Mouse (Mus musculus): ENCODE data around the gene Aars.
"Not testable (repeated sequence)": the region's sequence is repeated elsewhere in the genome, so short reads cannot be mapped to it uniquely, and the experiment has no call there.

Gene Aars

DNA sequence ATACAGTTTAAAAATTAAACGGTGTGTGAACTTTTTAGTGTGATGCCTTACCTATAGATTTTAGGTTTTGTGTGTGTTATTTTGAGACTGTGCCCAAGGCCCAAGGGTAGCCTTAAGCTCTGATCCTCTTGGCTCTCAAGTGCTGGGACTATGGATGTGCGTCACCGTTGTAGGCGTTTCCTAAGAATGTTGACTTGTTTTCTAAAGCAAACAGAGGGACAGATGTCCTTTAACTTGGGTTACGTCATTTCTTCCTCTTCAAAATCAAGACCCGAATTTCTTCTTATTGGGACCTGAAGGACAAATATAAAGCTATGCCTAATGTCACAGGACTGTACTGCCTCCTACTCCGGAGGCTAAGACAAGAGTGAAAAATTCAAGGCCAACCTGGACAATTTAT is at the start of gene Aars:
Aars (plus strand) TSS at position 229 of the 400 bp plus-strand sequence.
- no peak for DNase-seq (ENCODE audit: low read depth, low spot score)

DNA sequence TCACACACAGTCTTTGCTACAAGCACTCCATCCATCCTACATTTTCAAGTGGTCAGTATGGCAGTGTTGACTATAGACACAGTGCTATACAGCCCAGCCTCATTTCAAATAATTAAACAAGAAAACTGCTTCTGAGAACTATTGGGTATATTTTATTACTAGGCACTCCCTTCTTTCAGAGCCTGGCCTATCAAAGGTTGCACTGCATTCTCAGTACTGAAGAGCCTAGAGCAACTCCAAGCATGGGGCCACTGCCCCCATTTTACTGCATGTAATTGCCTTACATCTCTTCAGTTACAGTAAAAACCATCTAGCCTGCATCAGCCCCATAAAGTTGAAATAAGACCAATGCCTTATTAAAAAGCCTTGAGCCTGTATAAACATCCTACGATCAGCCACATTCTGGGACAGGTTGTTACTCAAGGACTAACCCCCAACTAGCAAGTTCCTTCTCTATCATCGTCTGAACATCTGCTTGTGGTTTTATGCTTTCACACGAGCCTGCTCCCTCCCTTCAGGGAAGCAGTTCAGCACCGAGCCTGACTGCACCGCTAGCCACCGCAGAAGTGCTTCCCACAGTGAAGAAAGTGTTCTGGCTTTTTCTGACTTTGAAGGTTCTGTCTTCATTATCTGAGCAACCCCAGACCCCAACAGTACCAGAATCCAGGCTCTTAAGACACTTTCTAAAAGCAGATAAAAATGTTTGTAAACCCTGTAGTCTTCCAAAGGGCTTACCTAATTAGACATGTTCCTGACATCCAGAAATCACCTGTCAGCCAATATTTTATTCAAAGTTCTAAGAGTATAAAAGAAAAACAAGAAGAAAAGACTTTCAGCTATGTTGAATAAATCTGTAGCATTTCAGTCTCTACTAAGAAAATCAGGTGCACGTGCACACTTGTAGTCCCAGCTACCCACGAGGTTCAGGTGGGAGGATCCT is 44.9 kb upstream of the Aars start:
- no peak for DNase-seq (ENCODE audit: low read depth, low spot score)

DNA sequence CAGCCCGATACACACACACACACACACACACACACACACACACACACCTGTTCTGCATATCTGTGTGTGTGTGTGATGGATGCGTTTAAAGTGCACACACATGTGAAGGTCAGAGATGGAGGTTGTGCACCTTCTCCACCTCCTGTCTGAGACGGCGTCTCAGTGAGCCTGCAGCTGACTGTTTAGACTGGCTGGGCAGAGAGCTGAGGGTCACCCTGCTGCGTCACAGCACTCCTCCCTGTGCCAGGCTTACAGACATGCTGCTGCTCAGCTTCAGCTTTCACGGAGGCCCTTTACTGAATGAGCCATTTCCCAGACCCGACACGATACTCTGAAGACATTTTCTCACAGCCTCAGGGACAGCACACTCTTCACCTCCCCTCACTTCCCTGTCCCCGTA is 42.9 kb upstream of the Aars start:
- DNase-seq (ENCODE audit: low read depth, low spot score), result no peak

DNA sequence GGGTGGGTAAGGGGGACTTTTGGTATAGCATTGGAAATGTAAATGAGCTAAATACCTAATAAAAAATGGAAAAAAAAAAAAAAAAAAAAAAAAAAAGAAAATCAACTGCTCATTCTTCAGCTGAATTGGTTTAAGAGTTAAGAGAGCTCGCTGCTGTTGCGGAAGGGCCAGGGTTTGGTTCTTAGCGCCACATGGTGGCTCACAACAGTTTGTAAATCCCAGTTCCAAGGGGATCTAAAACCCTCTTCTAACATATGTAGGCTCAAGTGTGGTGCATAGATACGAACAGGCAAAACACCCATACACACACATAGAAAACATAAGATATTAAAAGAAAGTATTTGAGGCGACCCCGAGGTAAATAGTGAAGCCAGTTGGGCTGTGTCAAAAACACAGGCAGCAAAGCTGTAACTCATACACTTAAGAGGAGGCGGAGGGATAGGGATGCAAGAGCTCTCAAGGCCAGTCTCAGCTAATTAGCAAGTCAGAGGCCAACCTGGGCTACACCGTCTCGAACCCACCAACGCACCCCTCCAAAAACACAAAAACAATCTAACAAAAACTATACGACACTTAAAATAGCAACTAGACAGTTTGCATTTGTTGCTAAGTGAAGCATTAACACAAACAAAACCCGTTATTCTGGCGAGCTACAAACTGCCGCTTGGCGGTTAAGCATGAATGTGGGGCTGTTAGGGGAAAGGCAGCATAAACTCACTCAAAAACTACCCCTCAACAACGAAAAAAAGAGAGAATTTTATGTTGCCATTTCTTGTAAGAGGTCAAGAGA is 36.1 kb upstream of the Aars start:
- DNase-seq (ENCODE audit: low read depth, low spot score), result peak; percentile 33

DNA sequence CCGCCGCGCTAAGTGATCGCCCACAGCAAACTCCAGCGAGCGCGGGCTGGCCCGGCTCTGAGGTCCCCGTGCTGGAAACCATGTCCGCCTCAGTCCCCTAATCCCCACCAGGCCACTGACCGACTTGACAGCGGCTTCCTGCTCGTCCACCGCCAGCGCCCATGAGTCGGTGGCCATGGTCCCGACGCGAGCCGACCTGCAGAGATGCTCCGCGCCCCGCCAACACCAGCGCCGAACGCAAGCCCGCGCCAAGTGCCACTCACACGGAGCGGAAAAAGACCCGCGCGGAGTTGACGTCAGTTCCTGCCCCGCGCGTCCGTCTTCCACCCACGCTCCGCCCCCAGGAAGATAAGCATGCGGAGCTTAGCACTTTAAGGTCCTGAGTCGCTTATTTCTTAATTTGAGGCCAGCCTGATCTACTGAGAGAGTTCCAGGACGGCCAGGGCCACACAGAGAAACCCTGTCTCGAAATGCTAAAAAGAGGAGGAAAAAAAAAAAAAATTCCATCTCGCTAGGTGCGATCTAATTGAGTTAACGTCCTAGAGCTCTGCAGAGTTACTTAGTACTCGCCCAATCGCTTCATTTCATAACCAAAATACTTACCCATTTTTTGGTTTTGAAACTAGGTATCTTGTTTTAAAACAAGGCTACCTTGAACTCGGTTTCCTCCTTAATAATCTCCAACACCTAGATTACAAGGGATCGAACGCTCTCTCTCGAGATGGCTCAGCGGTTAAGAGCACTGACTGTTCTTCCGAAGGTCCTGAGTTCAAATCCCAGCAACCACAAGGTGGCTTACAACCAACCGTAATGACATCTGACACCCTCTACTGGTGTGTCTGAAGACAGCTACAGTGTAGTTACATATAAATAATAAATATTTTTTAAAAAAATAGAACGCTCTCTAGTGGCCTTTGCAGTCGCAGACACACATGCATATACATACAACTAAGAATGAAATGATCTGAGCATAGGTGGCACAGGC is 35.1 kb upstream of the Aars start, which contains the start of gene Ddx19a:
Ddx19a (minus strand) TSS at position 254 of the 985 bp plus-strand sequence.
- DNase-seq (ENCODE audit: low read depth, low spot score), result peak; percentile 92

DNA sequence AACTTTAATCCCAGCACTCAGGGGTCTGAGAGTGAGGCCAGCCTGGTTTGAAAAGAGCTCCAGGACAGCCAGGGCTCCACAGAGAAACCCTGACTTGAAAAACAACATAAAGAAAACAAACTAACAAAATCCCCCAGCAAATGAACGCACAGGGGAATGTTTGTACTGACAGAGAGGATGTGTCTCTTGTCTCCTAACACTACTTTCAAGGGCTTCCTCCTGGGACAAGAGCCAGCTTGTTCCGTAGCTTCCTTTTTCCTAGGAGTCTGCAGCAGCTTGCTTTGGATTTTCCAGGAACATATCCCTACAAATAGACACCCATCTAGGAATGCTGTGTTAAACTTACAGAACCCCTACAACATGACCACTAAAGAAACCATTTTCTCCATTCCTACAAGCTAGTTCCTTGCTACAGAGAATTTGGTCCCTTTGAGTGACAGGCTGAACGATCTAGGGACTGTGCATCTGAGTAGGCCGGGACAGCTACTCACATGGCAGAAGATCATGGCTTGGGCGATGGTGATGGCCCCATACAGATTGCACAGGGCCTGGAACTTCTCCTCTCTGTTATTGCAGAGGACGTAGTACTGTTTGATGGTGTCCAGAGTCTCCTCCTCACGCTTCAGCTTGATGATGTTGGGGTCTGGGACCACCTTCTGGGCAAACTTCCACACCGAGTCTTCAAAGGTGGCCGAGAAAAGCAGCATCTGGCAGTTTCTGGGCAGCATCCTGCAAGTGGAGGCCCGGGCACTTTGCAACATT is 22.5 kb upstream of the Aars start:
- not testable (repeated sequence) for DNase-seq (ENCODE audit: low read depth, low spot score)

DNA sequence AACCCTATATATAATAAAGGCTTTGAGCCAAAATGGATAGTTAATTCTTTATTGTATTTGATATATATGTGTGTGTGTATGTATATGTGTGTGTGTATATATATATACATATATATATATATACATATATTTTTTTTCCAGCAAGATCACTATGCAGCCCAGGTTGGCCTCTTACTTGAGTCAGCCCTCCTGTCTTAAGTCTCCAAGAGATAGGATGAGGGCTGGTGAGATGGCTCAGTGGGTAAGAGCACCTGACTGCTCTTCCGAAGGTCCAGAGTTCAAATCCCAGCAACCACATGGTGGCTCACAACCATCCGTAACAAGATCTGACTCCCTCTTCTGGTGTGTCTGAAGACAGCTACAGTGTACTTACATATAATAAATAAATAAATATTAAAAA is 6.3 kb upstream of the Aars start:
- DNase-seq (ENCODE audit: low read depth, low spot score), result not testable (repeated sequence)

DNA sequence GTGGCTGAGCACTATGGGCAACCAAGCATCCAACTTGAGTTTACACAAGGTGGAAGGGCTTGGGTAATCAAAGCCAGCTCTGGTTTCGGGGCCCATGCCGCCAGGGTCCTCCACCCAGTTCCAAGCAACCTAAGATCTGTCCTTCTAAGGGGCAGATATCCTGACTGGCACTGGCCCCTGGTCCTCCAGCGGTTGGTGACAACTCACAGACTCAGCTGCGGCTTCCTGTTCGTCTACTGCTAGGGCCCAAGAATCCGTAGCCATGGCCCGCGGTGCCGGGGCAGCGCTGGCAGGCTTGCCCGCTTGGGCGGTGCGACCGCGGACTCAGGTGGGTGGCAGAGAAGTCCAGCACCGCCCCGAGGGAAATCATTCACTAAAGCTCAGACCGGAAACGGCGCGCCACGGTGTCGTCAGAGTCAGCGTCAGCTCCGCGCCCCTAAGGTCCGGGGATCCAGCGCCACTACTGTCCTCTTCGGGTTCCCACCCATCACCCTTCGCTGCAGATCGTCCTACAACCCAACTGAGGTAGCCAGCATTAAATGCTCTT is 5.5 kb upstream of the Aars start:
- peak; percentile 87 for DNase-seq (ENCODE audit: low read depth, low spot score)

DNA sequence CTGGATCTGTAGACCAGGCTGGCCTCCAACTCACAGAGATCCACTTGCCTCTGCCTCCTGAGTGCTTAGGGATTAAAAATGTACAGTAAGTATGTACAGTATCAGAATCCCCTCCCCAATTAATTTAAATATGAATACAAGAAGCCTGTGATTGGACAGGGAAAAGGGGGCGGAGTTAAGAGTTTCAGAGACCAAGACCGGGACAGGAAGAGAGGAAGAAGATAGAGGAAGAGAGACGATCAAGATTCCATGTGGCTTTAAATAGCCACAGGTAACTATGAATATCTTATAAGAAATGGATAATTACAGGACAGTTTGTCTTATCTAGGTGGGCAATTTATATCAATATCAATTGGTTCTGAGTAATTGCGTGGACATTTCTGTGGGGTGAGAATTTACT is 3.4 kb upstream of the Aars start:
- DNase-seq (ENCODE audit: low read depth, low spot score), result peak; percentile 70

DNA sequence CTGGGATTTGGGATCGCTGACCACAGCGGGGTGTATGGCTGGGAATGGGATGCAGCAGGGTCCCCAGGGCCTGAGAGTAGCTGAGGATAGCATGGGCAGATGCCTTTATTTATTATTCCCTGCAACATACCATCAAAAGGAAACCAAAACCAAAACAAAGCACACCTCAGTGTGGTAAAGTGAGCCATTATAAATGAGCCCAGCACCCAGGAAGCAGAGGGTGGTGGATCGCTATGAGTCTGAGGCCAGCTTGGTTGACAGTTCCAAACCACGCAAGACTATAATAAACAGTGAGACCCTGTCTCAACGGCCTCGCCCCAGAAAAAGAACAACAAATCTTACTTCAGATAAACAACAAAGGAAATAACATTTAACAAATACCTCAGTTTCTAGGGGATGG is 2.9 kb upstream of the Aars start:
- DNase-seq (ENCODE audit: low read depth, low spot score), result no peak

DNA sequence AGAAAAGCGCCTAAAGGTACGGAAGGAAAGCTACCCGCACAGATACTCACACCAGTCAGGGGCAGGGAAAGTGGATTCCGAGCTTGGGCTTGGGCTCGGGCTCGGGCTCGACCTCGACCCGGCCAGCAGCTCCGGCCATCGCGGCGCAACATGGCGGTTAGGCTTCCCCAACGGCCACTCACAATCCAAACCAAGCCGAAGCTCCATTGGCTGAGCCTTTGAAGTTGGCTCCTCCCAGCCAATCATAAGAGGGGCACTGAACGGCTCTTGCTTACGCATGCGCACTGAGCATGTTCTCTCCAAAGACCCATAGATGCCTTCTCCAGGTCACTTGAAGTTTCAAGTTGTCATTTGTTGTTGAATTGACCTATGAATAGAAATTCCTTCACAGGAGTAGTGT is 1.4 kb upstream of the Aars start, which contains the start of gene Ddx19b:
Ddx19b (minus strand) TSS at position 180 of the 400 bp plus-strand sequence.
- no peak for DNase-seq (ENCODE audit: low read depth, low spot score)

DNA sequence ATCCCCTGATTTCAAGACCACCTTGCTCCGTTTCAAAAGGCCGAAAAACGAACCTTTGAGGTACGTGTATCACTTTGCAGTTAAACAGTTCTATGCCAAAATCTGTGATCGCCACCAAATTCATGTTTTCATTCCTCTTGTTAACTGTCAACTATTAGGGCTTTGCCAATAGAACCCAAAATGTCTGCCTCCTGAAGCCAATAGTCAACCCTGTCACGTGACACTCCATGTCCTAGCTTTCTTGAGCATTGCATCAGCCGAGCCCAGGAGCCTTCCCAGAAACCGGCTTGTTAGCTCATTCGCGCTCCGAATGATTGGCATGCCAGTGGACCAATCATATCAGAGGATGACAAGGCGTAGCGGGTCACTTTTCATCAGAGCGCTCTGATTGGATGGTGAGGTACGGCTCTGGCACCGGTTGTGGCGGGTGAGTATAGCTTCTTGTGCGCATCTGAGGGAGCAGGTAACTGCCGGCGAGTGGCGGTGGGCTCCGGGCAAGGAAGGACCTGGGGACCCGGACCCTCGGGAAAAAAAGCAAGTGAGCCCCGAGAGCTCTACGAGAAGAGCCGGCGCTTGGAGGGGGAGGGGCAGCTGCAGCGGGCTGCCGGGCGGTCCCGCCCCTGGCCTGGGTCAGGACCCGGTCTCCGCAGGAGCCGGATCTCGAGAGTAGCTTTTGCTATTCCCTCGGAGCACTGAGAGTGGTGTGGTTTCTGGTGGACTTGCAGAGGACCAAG is 705 bp downstream of the Aars start:
- peak; percentile 100 for DNase-seq (ENCODE audit: low read depth, low spot score)

DNA sequence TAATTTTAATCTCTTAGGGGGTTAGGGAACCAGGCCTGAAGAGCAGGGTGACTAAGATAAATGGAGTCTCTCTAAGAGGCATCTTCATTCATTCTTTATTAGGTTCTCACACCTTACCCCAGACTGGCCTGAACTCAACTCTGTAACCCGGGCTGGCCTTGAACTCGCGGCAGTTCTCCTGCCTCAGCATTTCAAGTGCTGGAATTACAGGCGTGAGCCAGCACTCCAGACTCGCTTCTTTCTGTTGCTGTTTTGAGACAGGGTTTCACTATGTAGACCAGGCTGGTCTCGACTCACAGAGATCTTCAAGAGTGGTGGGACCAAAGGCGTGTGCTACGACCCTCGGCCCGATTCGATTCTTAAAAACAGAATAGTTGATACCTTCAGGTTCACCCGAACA is 1.3 kb downstream of the Aars start:
- DNase-seq (ENCODE audit: low read depth, low spot score), result peak; percentile 59

DNA sequence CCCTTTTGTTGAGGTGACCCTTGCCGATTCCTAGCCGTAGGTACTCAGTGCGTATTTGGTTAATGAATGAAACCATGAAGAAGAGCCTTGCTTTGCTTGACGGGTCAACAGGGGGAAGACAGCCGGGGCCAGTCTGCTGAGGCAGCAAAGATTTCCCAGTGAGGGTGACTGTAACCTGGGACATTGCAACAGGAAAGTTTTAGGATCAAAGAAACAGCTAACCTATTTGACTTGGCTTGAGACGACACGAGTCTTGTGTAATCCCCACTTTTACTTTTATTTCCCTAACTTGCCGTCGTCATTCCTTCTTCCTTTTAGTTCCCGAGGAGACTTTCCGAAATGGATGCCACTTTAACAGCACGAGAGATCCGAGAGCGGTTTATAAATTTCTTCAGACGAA is 3.6 kb downstream of the Aars start:
- DNase-seq (ENCODE audit: low read depth, low spot score), result no peak

DNA sequence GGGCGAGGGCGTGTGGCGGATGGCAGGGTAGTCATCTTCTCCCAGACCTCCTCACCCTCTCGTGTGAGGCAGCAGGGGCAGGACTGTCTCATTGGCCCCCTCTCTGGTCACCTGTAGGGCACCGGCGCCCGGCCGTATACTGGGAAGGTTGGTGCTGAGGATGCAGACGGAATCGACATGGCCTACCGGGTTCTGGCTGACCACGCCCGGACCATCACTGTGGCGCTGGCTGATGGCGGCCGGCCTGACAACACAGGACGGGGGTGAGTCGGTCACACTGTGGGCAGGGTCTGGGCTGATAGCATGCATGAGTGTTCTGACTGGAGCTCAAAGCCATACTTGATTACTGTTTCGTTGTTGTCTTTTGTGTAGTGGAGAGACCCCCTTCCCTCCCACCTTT is 9.6 kb downstream of the Aars start:
- no peak for DNase-seq (ENCODE audit: low read depth, low spot score)

DNA sequence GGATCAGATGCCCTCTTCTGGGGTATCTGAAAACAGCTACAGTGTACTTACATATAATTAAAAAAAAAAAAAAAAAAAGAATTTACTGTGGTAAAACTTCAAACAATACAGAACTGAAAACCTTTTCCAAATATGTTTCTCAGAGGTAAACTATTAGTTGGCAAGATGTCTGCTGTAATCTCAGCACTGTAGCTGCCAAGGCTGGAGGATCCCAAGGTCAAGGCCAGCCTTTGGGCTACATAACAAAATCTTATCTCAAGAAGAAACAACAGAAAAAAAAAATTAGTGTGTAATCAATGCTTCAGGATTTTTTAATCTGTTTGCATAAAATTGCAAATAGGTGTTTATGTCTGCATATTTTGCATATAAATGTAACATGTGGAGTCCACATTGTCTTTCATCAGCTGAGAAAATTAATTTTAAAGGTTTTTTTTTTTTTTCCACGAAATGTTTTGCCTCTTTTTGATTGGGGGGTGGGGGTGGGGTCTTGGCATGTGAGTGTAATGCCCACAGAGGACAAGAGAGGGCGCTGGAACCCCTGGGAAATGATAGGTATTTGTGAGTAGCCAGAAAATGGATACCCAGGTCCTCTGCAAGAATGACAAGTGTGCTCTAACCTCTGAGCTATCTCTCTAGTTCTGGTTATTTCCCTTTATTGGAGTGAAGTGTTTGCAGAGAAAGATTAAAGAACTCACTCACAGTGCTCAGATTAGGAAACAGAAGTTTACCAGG is 11.2 kb downstream of the Aars start:
- peak; percentile 50 for DNase-seq (ENCODE audit: low read depth, low spot score)

DNA sequence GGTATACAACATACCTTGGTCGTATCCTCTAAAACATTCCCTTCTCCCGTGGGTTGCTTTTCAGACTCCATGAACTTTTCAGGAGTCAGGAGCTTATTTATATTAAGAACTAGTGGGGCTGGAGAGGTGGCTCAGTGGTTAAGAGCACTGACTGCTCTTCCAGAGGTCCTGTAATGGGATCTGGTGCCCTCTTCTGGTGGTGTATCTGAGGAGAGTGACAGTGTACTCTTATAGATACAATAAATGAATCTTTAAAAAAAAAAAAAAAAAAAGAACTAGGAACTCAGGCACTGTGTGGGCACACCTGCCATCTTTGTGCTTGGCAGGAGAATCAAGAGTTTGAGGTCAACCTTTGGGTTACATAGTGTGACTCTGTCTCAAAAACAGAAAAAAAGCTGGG is 15.8 kb downstream of the Aars start:
- peak; percentile 63 for DNase-seq (ENCODE audit: low read depth, low spot score)

DNA sequence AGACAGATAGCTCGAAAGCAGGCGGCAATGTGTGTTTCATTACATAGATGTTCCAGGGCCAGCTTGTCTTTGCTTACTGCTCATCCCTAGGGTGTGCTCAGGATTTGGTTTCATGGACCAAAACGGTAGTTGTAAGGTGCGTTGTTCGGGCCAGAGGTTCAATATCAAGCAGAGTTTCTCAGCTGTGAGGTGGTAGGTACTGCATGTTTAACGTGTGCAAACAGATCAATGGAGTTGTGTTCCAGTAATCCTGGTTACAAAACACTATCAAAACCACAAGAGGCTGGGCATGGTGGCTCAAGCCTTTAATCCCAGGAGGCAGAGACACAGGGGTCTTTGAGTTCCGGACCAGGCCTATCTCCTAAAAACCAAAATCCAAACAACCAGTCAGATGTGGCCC is 16.2 kb downstream of the Aars start:
- no peak for DNase-seq (ENCODE audit: low read depth, low spot score)
